Mouse (Mus musculus): ENCODE results near the gene Svs1. TPM values are rescaled to one million over a fixed set of nuclear protein-coding genes. Genes with fewer than 3 reads are reported as not detected.

The Svs1 gene
- not detected for polyA plus RNA-seq (2017; shearing (Covaris generic))

GRCm38 (mm10) chr6:48986444-48986990 lies at the start of gene Svs1:
Gene Svs1, plus strand, starts transcription at chr6:48986861.

GRCm38 (mm10) chr6:48974663-48975062 lies 12.0 kb upstream of the Svs1 start, which contains the start of gene Doxl2:
Gene Doxl2, plus strand, starts transcription at chr6:48974963.

DNA sequence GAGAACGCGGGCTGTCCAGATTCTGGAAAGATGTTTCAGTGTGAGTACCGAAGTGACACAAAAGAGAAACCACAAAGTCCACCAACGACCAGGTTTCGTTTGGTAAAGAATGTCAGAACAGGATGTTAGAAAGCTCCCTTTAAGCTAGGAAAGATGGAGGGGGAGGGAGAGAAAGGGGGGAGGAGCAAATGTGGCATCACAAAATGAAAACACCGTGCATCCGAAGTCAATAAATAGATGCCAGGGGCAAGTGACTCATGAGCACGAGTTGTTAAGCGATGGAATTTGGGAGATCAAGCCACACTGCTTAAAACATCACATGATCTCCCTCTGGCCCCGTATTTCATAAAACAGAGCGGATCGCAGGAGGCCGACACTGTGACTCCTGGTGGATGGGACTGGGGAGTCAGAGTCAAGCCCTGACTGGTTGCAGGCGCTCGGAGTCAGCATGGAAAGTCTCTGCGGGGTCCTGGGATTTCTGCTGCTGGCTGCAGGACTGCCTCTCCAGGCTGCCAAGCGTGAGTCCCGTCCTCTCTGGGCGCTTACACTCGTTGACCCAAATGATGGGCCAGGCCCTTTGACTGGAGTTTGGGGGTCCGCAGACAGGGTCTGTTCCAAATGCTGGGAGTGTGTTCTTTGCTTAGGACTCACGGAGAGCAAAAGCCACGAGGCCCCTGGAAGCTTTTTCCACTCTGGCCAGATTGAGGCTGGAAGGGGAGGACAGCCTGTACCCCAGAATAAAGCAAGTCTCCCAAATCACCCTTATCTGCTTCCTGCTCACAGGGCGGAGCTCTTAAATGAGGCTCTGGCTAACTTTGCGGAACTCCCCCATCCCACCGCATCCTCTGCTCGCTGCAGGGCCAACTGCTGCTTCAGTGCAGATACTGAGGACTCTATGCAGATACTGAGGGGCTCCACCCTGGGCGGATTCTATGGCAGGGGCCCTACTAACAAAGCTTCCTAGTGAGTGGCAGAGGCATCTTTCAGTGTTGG lies 49.9 kb downstream of the Svs1 start, which contains the start of gene Gpnmb:
Gpnmb (plus strand) TSS at position 272 of the 993 bp plus-strand sequence.

Other genes starting within 250 kb of the Svs1 start
- 555 TPM for gene Gimap1, start 247.8 kb upstream of the Svs1 start, polyA plus RNA-seq (2017; shearing (Covaris generic))
- 182 TPM for gene Gimap5, start 240.7 kb upstream of the Svs1 start, polyA plus RNA-seq (2017; shearing (Covaris generic))
- 1,890 TPM for gene Gimap3, start 216.0 kb upstream of the Svs1 start, polyA plus RNA-seq (2017; shearing (Covaris generic))
- gene Tmem176a, start 145.9 kb upstream of the Svs1 start, polyA plus RNA-seq (2017; shearing (Covaris generic)): 0.77 TPM
- gene Tmem176b, start 145.4 kb upstream of the Svs1 start, polyA plus RNA-seq (2017; shearing (Covaris generic)): 3.1 TPM
- not detected for gene Aoc1, start 114.0 kb upstream of the Svs1 start, polyA plus RNA-seq (2017; shearing (Covaris generic))
- gene 1600015I10Rik, start 57.0 kb upstream of the Svs1 start, polyA plus RNA-seq (2017; shearing (Covaris generic)): not detected
- not detected for gene Doxl2, start 11.9 kb upstream of the Svs1 start, polyA plus RNA-seq (2017; shearing (Covaris generic))
- 2.9 TPM for gene Gpnmb, start 49.7 kb downstream of the Svs1 start, polyA plus RNA-seq (2017; shearing (Covaris generic))
- 68.0 TPM for gene Malsu1, start 86.9 kb downstream of the Svs1 start, polyA plus RNA-seq (2017; shearing (Covaris generic))
- 0.11 TPM for gene Igf2bp3, start 228.1 kb downstream of the Svs1 start, polyA plus RNA-seq (2017; shearing (Covaris generic))

Measured in naive thymus-derived CD4-positive, alpha-beta T cell, adult 5 months (primary cell).